Mouse (Mus musculus) heart, embryonic 12.5 days (tissue): ENCODE results near the gene Tomm20. TPM values are rescaled to one million over a fixed set of nuclear protein-coding genes. Genes with fewer than 3 reads are reported as not detected.
"Not testable (repeated sequence)": the region's sequence is repeated elsewhere in the genome, so short reads cannot be mapped to it uniquely, and the experiment has no call there.

ENCODE experiments used
- ATAC-seq: fragments of 200-750 bp; cut with Nextera tagmentation; 2 replicates; pipeline ENCODE4 v1.8.0; 2017; ENCODE audit warnings: moderate TSS enrichment, moderate library complexity; ENCODE audit not compliant: insufficient number of reproducible peaks, low FRiP score
- H3K27ac ChIP-seq: fragments of 300-500 bp; sonication (generic); 2 replicates; pipeline ENCODE4 v1.5.1; 2016; ENCODE audit warnings: mild to moderate bottlenecking, moderate library complexity; ENCODE audit not compliant: poor library complexity, severe bottlenecking
- H3K27me3 ChIP-seq: fragments of 300-500 bp; sonication (generic); replicated peaks from 2 replicates; pipeline ENCODE4 v1.6.1; 2016; ENCODE audit warnings: mild to moderate bottlenecking, moderate library complexity
- H3K36me3 ChIP-seq: fragments of 300-500 bp; sonication (generic); 2 replicates; pipeline ENCODE4 v1.6.1; 2016; ENCODE audit warnings: mild to moderate bottlenecking, moderate library complexity
- H3K4me1 ChIP-seq: fragments of 300-500 bp; sonication (generic); replicated peaks from 2 replicates; pipeline ENCODE4 v1.6.1; 2016; ENCODE audit warnings: mild to moderate bottlenecking
- H3K4me2 ChIP-seq: fragments of 300-500 bp; sonication (generic); 2 replicates; pipeline ENCODE4 v1.6.1; 2016; ENCODE audit warnings: mild to moderate bottlenecking, moderate library complexity
- H3K4me3 ChIP-seq: fragments of 300-500 bp; sonication (generic); 2 replicates; pipeline ENCODE4 v1.5.1; 2016; ENCODE audit warnings: mild to moderate bottlenecking
- H3K9ac ChIP-seq: fragments of 300-500 bp; sonication (generic); 2 replicates; pipeline ENCODE4 v1.6.1; 2016; ENCODE audit warnings: mild to moderate bottlenecking, moderate library complexity
- H3K9me3 ChIP-seq: fragments of 300-500 bp; sonication (generic); replicated peaks from 2 replicates; pipeline ENCODE4 v1.6.1; 2016; ENCODE audit warnings: mild to moderate bottlenecking, moderate library complexity
- WGBS: fragments of 180-500 bp; shearing (Covaris S2); methylation state at CpG from one replicate; pipeline ENCODE4 v1.1.7; 2016; 5-methylcytosine and 5-hydroxymethylcytosine counted together
- polyA plus RNA-seq: library from polyadenylated mRNA; unstranded; fragments of >200 nt; fragmentation: Nextera tagmentation; extraction: Ambion mirVana; gene quantifications from 2 replicates; pipeline ENCODE4 v1.2.1, GENCODE M21; 2016

Tomm20 gene
- polyA plus RNA-seq: 211 TPM in 2 replicates

- peak within 1 kb of the TSS; percentile 94 for H3K27ac ChIP-seq
- peaks cover 23% of the 10 kb centered on the region for H3K4me1 ChIP-seq
- peaks cover 21% of the 10 kb centered on the region for H3K36me3 ChIP-seq
- H3K4me3 ChIP-seq: peak within 1 kb of the TSS; percentile 95
- H3K9me3 ChIP-seq: no peaks in the 10 kb centered on the region
- WGBS: under 1% methylated on average over 48 of the region's 48 CpGs
- ATAC-seq: peak; percentile 94
- peak within 1 kb of the TSS; percentile 97 for H3K9ac ChIP-seq
- no peaks in the 10 kb centered on the region for H3K27me3 ChIP-seq
- peak within 1 kb of the TSS; percentile 77 for H3K4me2 ChIP-seq
Measured at GRCm38 (mm10) chr8:126945730-126946163, at the start of gene Tomm20. TSS of gene Tomm20 (minus strand) at chr8:126945844.

GRCm38 (mm10) chr8:126994506-126994905, 48.9 kb upstream of the Tomm20 start:
- H3K9me3 ChIP-seq: peaks cover 6% of the 10 kb centered on the region; the same call in 1 of the 2 replicates
- H3K27me3 ChIP-seq: no peaks in the 10 kb centered on the region
- no peaks in the 10 kb centered on the region for H3K36me3 ChIP-seq
- H3K9ac ChIP-seq: no peak overlapping the region
- no peak for ATAC-seq
- no peak overlapping the region for H3K4me2 ChIP-seq
- no peak overlapping the region for H3K4me3 ChIP-seq
- H3K4me1 ChIP-seq: peaks cover 6% of the 10 kb centered on the region; the same call in 1 of the 2 replicates
- no peak overlapping the region for H3K27ac ChIP-seq
- 65% methylated on average over 1 of the region's 1 CpGs for WGBS

DNA sequence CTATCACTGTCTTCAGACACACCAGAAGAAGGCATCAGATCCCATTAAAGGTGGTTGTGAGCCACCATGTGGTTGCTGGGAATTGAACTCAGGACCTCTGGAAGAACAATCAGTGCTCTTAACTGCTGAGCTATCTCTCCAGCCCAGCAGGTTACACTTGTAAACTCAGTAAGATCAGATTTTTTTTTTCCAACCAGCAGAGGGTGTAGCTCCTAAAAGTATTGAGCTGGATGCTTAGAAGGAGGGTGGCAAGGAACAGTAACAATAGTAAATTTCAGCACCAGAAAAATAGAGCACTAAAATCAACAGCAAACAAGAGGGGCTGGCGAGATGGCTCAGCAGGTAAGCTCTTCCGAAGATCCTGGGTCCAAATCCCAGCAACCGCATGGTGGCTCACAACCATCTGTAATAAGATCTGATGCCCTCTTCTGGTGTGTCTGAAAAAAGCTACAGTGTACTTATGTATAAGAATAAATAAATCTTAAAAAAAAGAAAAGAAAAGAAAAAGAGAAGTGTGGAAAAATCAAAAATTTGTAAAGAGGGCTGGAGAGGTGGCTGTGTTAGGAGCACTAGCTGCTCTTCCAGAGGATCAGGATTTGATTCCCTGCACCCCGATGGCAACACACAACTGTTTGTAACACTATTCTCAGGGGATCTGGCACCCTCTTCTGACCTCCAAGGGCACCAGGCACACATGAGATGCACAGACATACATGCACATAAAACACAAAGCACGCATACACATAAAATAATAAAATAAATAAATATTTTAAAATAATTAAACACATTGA, 43.9 kb upstream of the Tomm20 start:
- Histone ChIP-seq H3K9me3 (peaks cover 6% of the 10 kb centered on the region; the same call in 1 of the 2 replicates), H3K9ac (no peak overlapping the region), H3K36me3 (no peaks in the 10 kb centered on the region), H3K4me3 (no peak overlapping the region), H3K27ac (no peak overlapping the region), H3K4me2 (no peak overlapping the region), H3K4me1 (no peaks in the 10 kb centered on the region), H3K27me3 (no peaks in the 10 kb centered on the region)
- 80% methylated on average over 5 of the region's 5 CpGs for WGBS
- ATAC-seq: no peak

GRCm38 (mm10) chr8:126988346-126989006, 42.8 kb upstream of the Tomm20 start:
- Histone ChIP-seq H3K9me3 (peaks cover 6% of the 10 kb centered on the region; the same call in 1 of the 2 replicates), H3K36me3 (no peaks in the 10 kb centered on the region), H3K27me3 (no peaks in the 10 kb centered on the region), H3K4me1 (no peaks in the 10 kb centered on the region), H3K4me3 (no peak overlapping the region), H3K4me2 (peak overlapping the region; percentile 42), H3K9ac (no peak overlapping the region), H3K27ac (no peak overlapping the region)
- 0 out of 2 replicates have a peak, but pooled peaks have one; percentile 6 for ATAC-seq
- WGBS: 45% methylated on average over 16 of the region's 16 CpGs

GRCm38 (mm10) chr8:126986495-126986894, 40.9 kb upstream of the Tomm20 start:
- H3K27ac ChIP-seq: no peak overlapping the region
- H3K36me3 ChIP-seq: no peaks in the 10 kb centered on the region
- H3K9ac ChIP-seq: no peak overlapping the region
- no peak for ATAC-seq
- H3K4me2 ChIP-seq: peak overlapping the region; percentile 44
- H3K27me3 ChIP-seq: no peaks in the 10 kb centered on the region
- no peak overlapping the region for H3K4me3 ChIP-seq
- peaks cover 6% of the 10 kb centered on the region; the same call in 1 of the 2 replicates for H3K9me3 ChIP-seq
- H3K4me1 ChIP-seq: no peaks in the 10 kb centered on the region
- WGBS: 2% methylated on average over 12 of the region's 12 CpGs

GRCm38 (mm10) chr8:126980046-126980445, 34.4 kb upstream of the Tomm20 start:
- Histone ChIP-seq H3K4me3 (no peak overlapping the region), H3K36me3 (no peaks in the 10 kb centered on the region), H3K9ac (no peak overlapping the region), H3K27ac (no peak overlapping the region), H3K4me1 (no peaks in the 10 kb centered on the region), H3K4me2 (no peak overlapping the region), H3K9me3 (no peaks in the 10 kb centered on the region), H3K27me3 (peaks cover 8% of the 10 kb centered on the region; the same call in 1 of the 2 replicates)
- ATAC-seq: no peak
- WGBS: 59% methylated on average over 5 of the region's 5 CpGs

DNA sequence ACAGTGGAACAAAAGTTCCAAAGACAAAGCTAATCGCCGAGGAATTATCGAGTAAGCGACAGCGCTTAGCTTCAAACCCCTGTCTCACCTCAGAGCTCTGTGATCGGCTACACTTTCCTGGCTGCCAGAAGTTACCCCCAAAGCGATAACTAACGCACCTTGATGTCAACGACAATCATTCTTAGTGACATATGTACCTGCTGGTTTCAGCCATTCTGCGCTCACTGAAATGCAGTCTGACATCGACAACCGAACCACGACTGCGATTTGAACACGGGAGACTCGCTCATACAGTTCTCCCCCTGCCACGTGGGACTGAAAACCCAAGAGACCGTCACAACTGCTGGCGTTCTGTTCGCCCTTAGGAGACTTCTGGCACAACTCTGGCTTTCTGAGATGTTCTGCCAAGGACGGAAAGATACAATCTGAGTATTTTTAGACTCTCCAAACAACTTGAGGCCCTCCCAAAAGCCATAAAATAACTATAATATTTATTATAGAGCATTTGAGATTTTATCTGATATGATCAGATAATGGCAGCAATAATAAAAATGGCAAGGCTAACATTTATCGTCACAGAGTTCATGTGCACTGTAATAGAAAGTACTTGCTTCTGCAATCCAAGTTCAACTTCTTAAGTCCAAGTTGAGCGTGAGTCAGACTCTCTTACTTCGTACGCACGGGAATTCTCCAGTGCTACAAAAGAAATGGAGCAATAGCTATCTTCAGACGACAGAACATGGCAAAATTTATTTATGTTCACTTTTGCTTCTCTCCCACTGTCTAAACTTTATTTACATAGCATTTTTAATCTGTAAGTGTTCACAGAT, 33.7 kb upstream of the Tomm20 start:
- Histone ChIP-seq H3K4me2 (peak overlapping the region; percentile 53), H3K27me3 (peaks cover 8% of the 10 kb centered on the region; the same call in 1 of the 2 replicates), H3K4me3 (peak overlapping the region; percentile 37), H3K9ac (no peak overlapping the region; the same call in 1 of the 2 replicates), H3K9me3 (no peaks in the 10 kb centered on the region), H3K4me1 (no peaks in the 10 kb centered on the region), H3K27ac (no peak overlapping the region), H3K36me3 (no peaks in the 10 kb centered on the region)
- WGBS: 24% methylated on average over 27 of the region's 27 CpGs
- ATAC-seq: no peak

DNA sequence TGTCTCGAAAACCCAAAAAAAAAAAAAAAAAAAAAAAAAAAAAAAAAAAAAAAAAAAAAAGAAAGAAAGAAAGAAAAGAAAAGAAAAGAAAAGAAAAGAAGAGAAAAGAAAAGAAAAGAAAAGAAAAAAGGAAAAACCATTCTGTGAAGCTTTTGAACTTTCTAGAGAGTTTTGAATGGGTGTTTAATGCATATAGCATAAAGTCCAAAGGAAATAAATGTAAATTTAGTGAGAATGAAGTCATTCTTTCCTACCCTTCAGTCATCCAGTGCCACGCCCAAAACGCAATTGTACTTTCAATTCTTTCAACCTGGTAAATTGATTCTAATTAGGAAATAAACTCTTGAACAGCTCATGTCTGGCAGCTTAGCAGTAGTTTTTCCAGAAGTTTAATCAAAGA, 32.9 kb upstream of the Tomm20 start:
- not testable (repeated sequence) for H3K27ac ChIP-seq, H3K4me1 ChIP-seq, H3K9ac ChIP-seq, H3K27me3 ChIP-seq, H3K9me3 ChIP-seq, H3K36me3 ChIP-seq, ATAC-seq
- Histone ChIP-seq H3K4me2 (peak overlapping the region; percentile 53; the same call in 1 of the 2 replicates), H3K4me3 (peak overlapping the region; percentile 37)
- 37% methylated on average over 3 of the region's 3 CpGs for WGBS

- Histone ChIP-seq H3K27ac (no peak overlapping the region), H3K36me3 (no peaks in the 10 kb centered on the region), H3K27me3 (peaks cover 8% of the 10 kb centered on the region; the same call in 1 of the 2 replicates), H3K9me3 (no peaks in the 10 kb centered on the region), H3K4me3 (no peak overlapping the region), H3K9ac (no peak overlapping the region), H3K4me1 (no peaks in the 10 kb centered on the region), H3K4me2 (no peak overlapping the region)
- whole genome bisulfite sequencing: 80% methylated on average over 10 of the region's 10 CpGs
- ATAC-seq: no peak
Measured at GRCm38 (mm10) chr8:126978028-126978427, 32.4 kb upstream of the Tomm20 start.

DNA sequence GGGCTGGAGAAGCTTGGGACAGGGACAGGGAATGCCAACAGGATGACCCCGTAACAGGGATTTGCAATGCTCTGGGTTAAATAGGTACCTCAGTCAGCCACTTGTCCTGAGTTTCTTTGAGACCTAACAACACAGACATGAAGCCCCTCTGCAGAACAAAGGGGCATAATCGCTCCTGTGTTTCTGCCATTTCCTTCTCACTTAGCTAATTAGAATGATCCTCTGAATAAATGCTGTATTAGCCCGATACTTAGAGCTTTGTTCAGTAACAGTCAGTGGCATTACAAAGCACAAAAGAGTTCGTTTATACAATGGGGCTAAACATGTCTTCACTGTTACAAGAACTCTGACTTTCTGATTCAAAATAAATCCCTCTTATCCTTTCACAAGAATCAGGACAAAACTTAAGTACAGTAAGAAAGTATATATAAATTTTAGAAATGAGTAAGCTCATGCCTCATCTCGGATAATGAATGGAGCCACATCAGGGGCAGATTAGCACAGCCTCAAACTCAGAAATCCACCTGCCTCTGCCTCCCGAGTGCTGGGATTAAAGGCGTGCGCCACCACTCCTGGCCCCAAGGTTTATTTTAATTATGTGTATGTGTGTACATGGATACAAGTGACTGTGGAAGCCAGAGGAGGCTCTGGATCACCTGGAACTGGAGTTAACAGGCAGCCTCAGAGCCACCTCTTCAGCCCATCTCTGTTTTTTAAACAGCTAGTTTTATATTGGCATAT, 31.1 kb upstream of the Tomm20 start:
- Histone ChIP-seq H3K4me3 (no peak overlapping the region), H3K9ac (no peak overlapping the region), H3K27ac (no peak overlapping the region), H3K4me2 (no peak overlapping the region), H3K4me1 (no peaks in the 10 kb centered on the region), H3K9me3 (no peaks in the 10 kb centered on the region), H3K36me3 (no peaks in the 10 kb centered on the region), H3K27me3 (peaks cover 8% of the 10 kb centered on the region; the same call in 1 of the 2 replicates)
- no peak for ATAC-seq
- WGBS: 66% methylated on average over 8 of the region's 8 CpGs
